Mouse (Mus musculus): ENCODE measurements around the gene Fam234a. TPM values are rescaled to one million over a fixed set of nuclear protein-coding genes. Genes with fewer than 3 reads are reported as not detected.
"Not testable (repeated sequence)": the region's sequence is repeated elsewhere in the genome, so short reads cannot be mapped to it uniquely, and the experiment has no call there.

Gene Fam234a
- polyA plus RNA-seq (2015; fragmentation: Nextera tagmentation; extraction: Ambion mirVana) = 49.6 and 52.7 TPM in 2 replicates

DNA sequence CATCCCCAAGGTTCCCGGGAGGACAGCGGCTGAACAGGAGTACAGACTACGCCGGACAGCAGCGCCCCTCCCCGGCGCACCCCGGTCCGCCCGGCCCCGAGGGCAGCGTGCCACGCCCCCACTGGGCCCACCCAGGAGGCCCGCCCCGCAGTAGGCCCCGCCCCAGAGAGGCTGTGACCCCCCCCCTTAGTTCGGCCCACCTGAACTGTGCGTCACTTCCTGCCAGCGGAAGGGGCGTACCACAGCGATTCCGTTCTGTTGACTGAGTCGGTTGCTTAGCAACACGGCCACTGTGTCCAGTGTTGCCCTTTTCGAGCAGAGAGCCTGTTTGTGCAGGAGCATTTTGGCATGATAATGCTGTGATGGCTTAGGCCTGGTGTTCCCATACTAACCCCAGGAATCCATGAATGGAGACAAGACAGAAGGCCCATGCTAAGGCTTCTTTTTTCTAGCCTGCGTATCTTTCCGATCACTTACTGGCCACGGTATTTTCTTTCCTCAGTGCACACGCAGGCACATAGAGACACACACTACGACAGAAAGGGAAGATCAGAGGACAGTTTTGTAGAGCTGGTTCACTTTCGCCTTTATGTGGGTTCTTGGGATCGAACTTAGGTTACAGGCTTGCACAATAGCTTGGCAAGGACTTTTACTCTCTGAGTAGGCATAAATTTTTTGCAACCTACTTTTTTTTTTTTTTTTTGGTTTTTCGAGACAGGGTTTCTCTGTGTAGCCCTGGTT is at the start of gene Fam234a:
Fam234a (minus strand) TSS at position 142 of the 741 bp plus-strand sequence.
- ATAC-seq (replicated peaks; ENCODE audit: low FRiP score) = peak; percentile 98
- Histone ChIP-seq H3K36me3 (no peaks in the 10 kb centered on the region), H3K4me3 (replicated peaks) (peak within 1 kb of the TSS; percentile 85), H3K9me3 (replicated peaks) (no peaks in the 10 kb centered on the region), H3K27ac (peak within 1 kb of the TSS; percentile 90), H3K9ac (peak within 1 kb of the TSS; percentile 69), H3K4me2 (peak within 1 kb of the TSS; percentile 88), H3K4me1 (peaks cover 14% of the 10 kb centered on the region), H3K27me3 (no peaks in the 10 kb centered on the region)
- 7% methylated on average over 33 of the region's 33 CpGs for WGBS

GRCm38 (mm10) chr17:26289475-26289874 is 45.4 kb upstream of the Fam234a start:
- H3K4me2 ChIP-seq = no peak overlapping the region
- H3K4me1 ChIP-seq = no peaks in the 10 kb centered on the region
- ATAC-seq (replicated peaks; ENCODE audit: low FRiP score) = no peak
- peaks cover 71% of the 10 kb centered on the region for H3K36me3 ChIP-seq
- H3K9ac ChIP-seq = no peak overlapping the region
- H3K9me3 ChIP-seq (replicated peaks) = peaks cover 9% of the 10 kb centered on the region
- H3K4me3 ChIP-seq (replicated peaks) = no peak overlapping the region
- 82% methylated on average over 4 of the region's 4 CpGs for WGBS
- H3K27ac ChIP-seq = no peak overlapping the region
- no peaks in the 10 kb centered on the region for H3K27me3 ChIP-seq

- no peak overlapping the region for H3K4me3 ChIP-seq (replicated peaks)
- no peaks in the 10 kb centered on the region for H3K4me1 ChIP-seq
- no peaks in the 10 kb centered on the region for H3K27me3 ChIP-seq
- no peak overlapping the region for H3K27ac ChIP-seq
- peaks cover 99% of the 10 kb centered on the region for H3K36me3 ChIP-seq
- no peak for ATAC-seq (replicated peaks; ENCODE audit: low FRiP score)
- 90% methylated on average over 8 of the region's 8 CpGs for WGBS
- peaks cover 2% of the 10 kb centered on the region; the same call in 1 of the 2 replicates for H3K9me3 ChIP-seq (replicated peaks)
- H3K4me2 ChIP-seq = no peak overlapping the region
- H3K9ac ChIP-seq = no peak overlapping the region
These were observed 42.3 kb upstream of the Fam234a start for GRCm38 (mm10) chr17:26286199-26286955.

DNA sequence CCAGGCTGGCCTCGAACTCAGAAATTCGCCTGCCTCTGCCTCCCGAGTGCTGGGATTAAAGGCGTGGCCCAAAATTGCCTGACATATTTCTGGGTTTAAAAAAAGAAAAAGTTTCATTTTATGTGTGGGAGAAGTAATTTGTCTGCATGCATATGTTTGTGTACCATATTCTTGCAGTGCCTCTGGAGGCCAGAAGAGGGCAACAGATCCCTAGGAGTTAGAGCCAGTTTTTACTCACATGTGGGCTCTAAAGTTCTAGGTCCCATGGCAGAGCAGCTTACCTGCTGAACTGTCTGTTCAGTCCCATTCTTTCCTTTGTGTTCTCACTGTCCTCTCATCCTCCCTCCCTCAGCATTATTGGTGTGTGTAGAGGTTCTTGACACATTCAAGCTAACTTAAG is 32.7 kb upstream of the Fam234a start:
- WGBS = 95% methylated on average over 4 of the region's 4 CpGs

GRCm38 (mm10) chr17:26275933-26276332 is 31.9 kb upstream of the Fam234a start:
- Histone ChIP-seq H3K9ac (no peak overlapping the region), H3K36me3 (peaks cover 98% of the 10 kb centered on the region), H3K27ac (no peak overlapping the region), H3K4me1 (no peaks in the 10 kb centered on the region), H3K27me3 (no peaks in the 10 kb centered on the region), H3K4me3 (replicated peaks) (no peak overlapping the region), H3K9me3 (replicated peaks) (no peaks in the 10 kb centered on the region), H3K4me2 (no peak overlapping the region)
- WGBS = 87% methylated on average over 13 of the region's 13 CpGs
- no peak for ATAC-seq (replicated peaks; ENCODE audit: low FRiP score)

More for the DNA sequence above, 32.7 kb upstream of the Fam234a start:
- no peak overlapping the region for H3K4me2 ChIP-seq
- no peak overlapping the region for H3K9ac ChIP-seq
- no peaks in the 10 kb centered on the region for H3K9me3 ChIP-seq (replicated peaks)
- no peak overlapping the region for H3K27ac ChIP-seq
- no peak for ATAC-seq (replicated peaks; ENCODE audit: low FRiP score)
- H3K27me3 ChIP-seq = no peaks in the 10 kb centered on the region
- H3K4me1 ChIP-seq = no peaks in the 10 kb centered on the region
- peaks cover 98% of the 10 kb centered on the region for H3K36me3 ChIP-seq
- no peak overlapping the region for H3K4me3 ChIP-seq (replicated peaks)

GRCm38 (mm10) chr17:26272586-26272985 is 28.5 kb upstream of the Fam234a start:
- 82% methylated on average over 3 of the region's 3 CpGs for whole genome bisulfite sequencing
- no peak overlapping the region for H3K4me2 ChIP-seq
- ATAC-seq (replicated peaks; ENCODE audit: low FRiP score) = no peak

GRCm38 (mm10) chr17:26269577-26269976 is 25.5 kb upstream of the Fam234a start:
- H3K9me3 ChIP-seq (replicated peaks); H3K4me1 ChIP-seq; H3K9ac ChIP-seq; H3K27me3 ChIP-seq; H3K4me3 ChIP-seq (replicated peaks); H3K27ac ChIP-seq; H3K4me2 ChIP-seq; ATAC-seq (replicated peaks; ENCODE audit: low FRiP score): not testable (repeated sequence)
- H3K36me3 ChIP-seq = peaks cover 93% of the 10 kb centered on the region
- WGBS = 93% methylated on average over 10 of the region's 10 CpGs

More at GRCm38 (mm10) chr17:26272586-26272985, 28.5 kb upstream of the Fam234a start:
- no peak overlapping the region for H3K4me3 ChIP-seq (replicated peaks)
- H3K9me3 ChIP-seq (replicated peaks) = no peaks in the 10 kb centered on the region
- no peaks in the 10 kb centered on the region for H3K27me3 ChIP-seq
- H3K4me1 ChIP-seq = no peaks in the 10 kb centered on the region
- peaks cover 93% of the 10 kb centered on the region for H3K36me3 ChIP-seq
- H3K9ac ChIP-seq = no peak overlapping the region
- no peak overlapping the region for H3K27ac ChIP-seq

DNA sequence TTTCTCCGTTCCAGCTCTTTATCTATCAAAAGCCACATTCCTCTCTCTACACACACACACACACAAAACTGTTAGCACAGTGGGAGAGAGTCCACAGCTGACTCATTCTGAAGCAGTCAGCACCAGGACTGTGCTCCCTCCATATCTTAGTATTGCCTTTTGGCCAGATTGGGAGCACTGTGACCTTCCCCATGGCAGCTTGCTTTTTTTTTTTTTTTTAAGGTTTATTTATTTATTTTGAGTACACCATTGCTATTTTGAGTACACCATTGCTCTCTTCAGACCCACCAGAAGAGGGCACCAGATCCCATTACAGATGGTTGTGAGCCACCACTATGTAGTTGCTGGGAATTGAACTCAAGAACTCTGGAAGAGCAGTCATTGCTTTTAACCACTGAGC is 24.8 kb upstream of the Fam234a start:
- no peak overlapping the region for H3K4me2 ChIP-seq
- ATAC-seq (replicated peaks; ENCODE audit: low FRiP score) = no peak
- H3K4me1 ChIP-seq = no peaks in the 10 kb centered on the region
- peaks cover 93% of the 10 kb centered on the region for H3K36me3 ChIP-seq
- H3K4me3 ChIP-seq (replicated peaks) = no peak overlapping the region
- no peaks in the 10 kb centered on the region for H3K27me3 ChIP-seq
- H3K9ac ChIP-seq = no peak overlapping the region
- 86% methylated on average over 1 of the region's 1 CpGs for WGBS
- no peak overlapping the region for H3K27ac ChIP-seq
- H3K9me3 ChIP-seq (replicated peaks) = no peaks in the 10 kb centered on the region

DNA sequence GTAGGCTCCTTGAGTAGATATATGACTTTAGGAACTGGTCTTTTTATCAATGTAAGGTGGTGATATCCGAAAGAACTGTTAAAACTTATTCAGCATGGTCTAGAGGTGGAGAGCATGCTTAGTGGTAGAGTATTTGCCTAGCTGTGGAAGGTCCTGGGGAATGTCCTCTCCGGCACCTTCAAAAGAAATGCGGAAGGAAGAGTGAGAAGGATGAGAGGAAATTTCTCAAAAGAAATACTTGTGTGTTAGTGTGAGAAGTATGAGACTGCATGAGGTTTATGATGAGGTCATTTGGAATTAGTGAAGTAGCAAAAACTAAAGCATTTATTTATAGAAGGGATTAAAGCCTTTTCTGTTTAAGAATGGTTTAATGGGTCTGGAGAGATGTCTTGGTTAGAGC is 18.3 kb upstream of the Fam234a start:
- Histone ChIP-seq H3K36me3 (peaks cover 96% of the 10 kb centered on the region), H3K27me3 (no peaks in the 10 kb centered on the region), H3K4me3 (replicated peaks) (no peak overlapping the region), H3K4me2 (no peak overlapping the region), H3K27ac (no peak overlapping the region), H3K9ac (no peak overlapping the region), H3K9me3 (replicated peaks) (no peaks in the 10 kb centered on the region), H3K4me1 (no peaks in the 10 kb centered on the region)
- no peak for ATAC-seq (replicated peaks; ENCODE audit: low FRiP score)
- WGBS = 94% methylated on average over 3 of the region's 3 CpGs

DNA sequence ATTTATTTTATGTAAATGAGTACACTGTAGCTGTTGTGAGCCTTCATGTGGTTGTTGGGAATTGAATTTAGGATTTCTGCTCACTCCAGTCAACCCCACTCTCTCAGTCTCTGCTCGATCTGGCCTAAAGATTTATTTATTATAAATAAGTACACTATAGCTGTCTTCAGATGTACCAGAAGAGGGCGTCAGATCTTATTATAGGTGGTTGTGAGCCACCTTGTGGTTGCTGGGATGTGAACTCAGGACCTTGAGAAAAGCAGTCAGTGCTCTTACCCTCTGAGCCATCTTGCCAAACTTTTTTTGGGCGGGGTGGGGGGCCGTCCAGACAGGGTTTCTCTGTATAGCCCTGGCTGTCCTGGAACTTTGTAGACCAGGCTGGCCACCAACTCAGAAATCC is 17.8 kb upstream of the Fam234a start:
- H3K9me3 ChIP-seq (replicated peaks) = no peaks in the 10 kb centered on the region
- H3K27ac ChIP-seq = no peak overlapping the region
- H3K27me3 ChIP-seq = no peaks in the 10 kb centered on the region
- H3K4me3 ChIP-seq (replicated peaks) = no peak overlapping the region
- no peak overlapping the region for H3K4me2 ChIP-seq
- peaks cover 96% of the 10 kb centered on the region for H3K36me3 ChIP-seq
- H3K4me1 ChIP-seq = no peaks in the 10 kb centered on the region
- H3K9ac ChIP-seq = no peak overlapping the region
- ATAC-seq (replicated peaks; ENCODE audit: low FRiP score) = no peak
- WGBS = 88% methylated on average over 4 of the region's 4 CpGs

GRCm38 (mm10) chr17:26255313-26255712 is 11.3 kb upstream of the Fam234a start:
- Histone ChIP-seq H3K4me2 (no peak overlapping the region), H3K4me3 (replicated peaks) (no peak overlapping the region), H3K27me3 (no peaks in the 10 kb centered on the region), H3K9me3 (replicated peaks) (no peaks in the 10 kb centered on the region), H3K9ac (no peak overlapping the region), H3K27ac (no peak overlapping the region), H3K4me1 (peaks cover 16% of the 10 kb centered on the region), H3K36me3 (peaks cover 48% of the 10 kb centered on the region)
- no peak for ATAC-seq (replicated peaks; ENCODE audit: low FRiP score)
- WGBS = 98% methylated on average over 7 of the region's 7 CpGs

GRCm38 (mm10) chr17:26253399-26253798 is 9.4 kb upstream of the Fam234a start:
- Histone ChIP-seq H3K4me3 (replicated peaks) (peak overlapping the region; percentile 96), H3K4me2 (peak overlapping the region; percentile 66), H3K9me3 (replicated peaks) (no peaks in the 10 kb centered on the region), H3K27ac (peak overlapping the region; percentile 99), H3K9ac (peak overlapping the region; percentile 97), H3K27me3 (no peaks in the 10 kb centered on the region), H3K36me3 (peaks cover 30% of the 10 kb centered on the region), H3K4me1 (peaks cover 16% of the 10 kb centered on the region)
- ATAC-seq (replicated peaks; ENCODE audit: low FRiP score) = no peak
- WGBS = under 1% methylated on average over 24 of the region's 24 CpGs

Data from kidney, embryonic 15.5 days (tissue).